Comparison of ENCODE assay signal across 15 mouse cellular contexts in genomic region chr11:109081957-109082356, GRCm38 (mm10).
"Had no signal": no experiment of that assay in that cellular context is flagged by ENCODE, and none has a peak within 500 bp of the region (broad histone marks: within the 10 kb centered on the region; RNA-seq: fewer than 3 reads in every experiment).

No protein-coding gene starts in this region.

- H3K9me3 ChIP-seq: neural tube, embryonic 15.5 days; stomach, embryonic 15.5 days had no signal

- DNase-seq: retina, postnatal 1 day; right cerebral cortex, adult 18-20 months; right cerebral cortex, postnatal 14 days; right cerebral cortex, postnatal 25 days; right cerebral cortex, postnatal 4 days; spleen, adult 18-20 months; thymus, adult 18-20 months; thymus, adult 2 months; thymus, postnatal 14 days; thymus, postnatal 25 days; thymus, postnatal 36 days; thymus, postnatal 4 days had no signal

- H3K27ac ChIP-seq: neural tube, embryonic 15.5 days; stomach, embryonic 15.5 days; stomach, postnatal 0 days had no signal

- H3K4me1 ChIP-seq: neural tube, embryonic 15.5 days; stomach, embryonic 15.5 days had no signal

- H3K4me3 ChIP-seq: neural tube, embryonic 15.5 days; stomach, embryonic 15.5 days had no signal

- H3K4me2 ChIP-seq: neural tube, embryonic 15.5 days; stomach, embryonic 15.5 days had no signal

- H3K9ac ChIP-seq: neural tube, embryonic 15.5 days; stomach, embryonic 15.5 days had no signal

- H3K36me3 ChIP-seq: neural tube, embryonic 15.5 days; stomach, embryonic 15.5 days had no signal

- H3K27me3 ChIP-seq: neural tube, embryonic 15.5 days; stomach, embryonic 15.5 days had no signal
